Mouse (Mus musculus) right cerebral cortex, postnatal 14 days (tissue): ENCODE results near the gene Rangap1.

Experiments used
- DNase-seq: peaks from one replicate; pipeline ENCODE4 v3.0.0; 2022

The Rangap1 gene

DNA sequence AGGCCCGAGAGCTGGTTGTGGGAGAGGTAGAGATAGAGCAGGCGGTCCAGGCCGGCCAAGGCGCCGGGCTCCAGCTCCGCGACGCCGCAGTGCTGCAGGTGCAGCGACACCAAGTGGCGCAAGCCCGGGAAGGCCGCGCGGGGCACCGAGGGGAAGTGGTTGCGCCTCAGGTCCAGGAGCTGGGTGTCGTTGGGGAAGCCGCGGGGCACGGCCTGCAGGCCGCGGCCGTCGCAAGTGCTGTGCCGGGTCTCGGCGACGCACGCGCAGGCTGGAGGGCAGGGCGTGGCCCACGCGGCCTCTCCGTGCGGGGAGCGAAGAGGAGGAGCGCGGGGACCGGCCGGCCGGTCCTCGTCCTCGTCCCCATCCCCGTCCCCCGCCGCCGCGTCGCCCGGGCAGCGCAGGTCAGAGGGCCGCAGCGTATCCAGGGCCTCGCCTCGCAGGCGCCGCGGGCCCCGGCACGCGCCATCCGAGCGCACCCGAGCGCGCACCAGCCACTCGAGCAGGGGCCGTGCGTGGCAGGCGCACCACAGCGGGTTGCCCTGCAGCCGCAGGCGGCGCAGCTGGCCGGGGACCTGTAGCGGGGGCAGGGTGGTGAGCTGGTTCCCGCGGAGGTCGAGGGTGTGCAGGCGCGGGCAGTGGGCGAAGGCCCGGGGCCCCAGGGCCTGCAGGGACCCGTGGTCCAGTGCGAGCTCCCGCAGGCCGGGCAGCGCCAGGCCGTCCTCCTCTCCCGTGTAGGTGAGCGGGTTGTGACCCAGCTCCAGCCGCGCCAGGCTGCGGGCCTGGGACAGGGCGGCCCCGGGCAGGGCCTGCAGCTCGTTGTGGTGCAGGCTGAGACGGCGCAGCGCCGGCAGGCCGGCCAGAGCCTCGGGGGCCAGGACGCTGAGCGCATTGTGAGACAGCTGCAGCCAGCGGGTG lies 51.1 kb downstream of the Rangap1 start:
- peak; percentile 77 for DNase-seq

DNA sequence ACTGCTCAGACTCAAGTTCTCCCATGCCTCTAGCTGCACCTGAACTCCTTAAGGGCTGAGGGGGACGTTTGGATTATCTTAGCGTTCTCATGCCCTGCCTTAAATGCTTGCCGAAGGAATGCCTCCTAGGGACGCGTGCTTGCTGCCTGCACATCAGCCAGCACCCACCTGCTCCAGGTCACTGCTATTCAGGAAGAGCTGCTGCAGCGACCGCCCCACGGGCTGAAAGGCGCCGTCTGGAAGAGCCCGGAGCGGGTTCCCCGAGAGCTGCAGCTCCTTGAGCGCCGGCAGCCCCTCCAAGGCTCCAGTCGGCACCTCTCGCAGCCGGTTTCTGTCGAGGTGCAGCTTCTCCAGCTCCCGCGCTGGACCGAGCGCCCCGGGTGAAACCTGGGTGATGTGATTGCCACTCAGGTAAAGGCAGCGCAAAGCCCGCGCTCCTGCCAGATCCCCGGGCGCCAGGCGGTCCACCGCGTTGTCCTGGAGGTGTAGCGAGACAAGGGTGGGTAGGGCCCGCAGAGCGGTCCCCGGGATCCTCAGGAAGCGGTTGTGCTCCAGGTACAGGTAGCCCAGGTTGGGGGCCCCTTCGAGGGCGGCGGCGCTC lies 51.9 kb downstream of the Rangap1 start:
- DNase-seq = no peak

DNA sequence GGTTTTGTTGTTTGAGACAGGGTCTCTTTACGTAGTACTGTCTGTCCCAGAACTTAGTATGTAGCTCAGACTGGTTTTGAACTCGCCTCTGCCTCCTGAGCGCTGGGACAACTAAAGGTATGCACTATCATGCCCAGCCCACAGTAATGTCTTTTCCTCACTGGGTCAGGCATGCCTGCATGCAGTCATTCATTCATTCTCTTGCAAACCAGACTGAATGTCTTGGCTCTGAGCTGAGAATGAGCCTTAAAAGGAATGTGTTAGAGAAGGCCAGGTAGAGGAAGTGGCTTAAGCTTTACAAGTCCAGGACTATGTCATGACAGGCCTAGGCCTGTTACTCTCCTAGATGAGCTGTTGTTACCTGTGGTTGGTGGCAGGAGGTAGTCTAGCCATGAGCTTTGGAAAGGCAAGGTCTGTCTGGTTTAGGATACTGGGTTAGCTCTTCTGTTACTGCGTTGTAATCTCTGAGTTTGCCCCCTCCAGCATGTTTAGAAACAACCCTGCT lies 65.0 kb downstream of the Rangap1 start:
- no peak for DNase-seq

DNA sequence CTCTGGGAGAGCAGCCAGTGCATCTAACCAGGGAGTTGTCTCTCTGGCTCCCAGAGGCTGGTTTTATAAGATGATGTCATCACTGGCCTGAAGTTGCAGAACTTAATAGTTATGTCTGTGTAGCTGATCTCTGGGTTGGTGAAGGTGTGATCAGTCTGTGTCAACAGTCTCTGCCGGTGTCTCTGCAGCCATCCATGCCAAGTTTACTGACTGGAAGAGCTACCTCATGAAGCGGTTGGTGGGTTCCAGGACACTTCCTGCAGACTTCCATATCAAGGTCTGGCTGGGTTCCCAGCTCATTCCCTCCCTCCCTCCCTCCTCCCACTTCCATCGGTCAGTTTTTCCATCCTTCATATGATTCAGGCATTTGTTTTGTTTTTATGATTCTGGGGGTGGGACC lies 68.7 kb downstream of the Rangap1 start:
- no peak for DNase-seq

DNA sequence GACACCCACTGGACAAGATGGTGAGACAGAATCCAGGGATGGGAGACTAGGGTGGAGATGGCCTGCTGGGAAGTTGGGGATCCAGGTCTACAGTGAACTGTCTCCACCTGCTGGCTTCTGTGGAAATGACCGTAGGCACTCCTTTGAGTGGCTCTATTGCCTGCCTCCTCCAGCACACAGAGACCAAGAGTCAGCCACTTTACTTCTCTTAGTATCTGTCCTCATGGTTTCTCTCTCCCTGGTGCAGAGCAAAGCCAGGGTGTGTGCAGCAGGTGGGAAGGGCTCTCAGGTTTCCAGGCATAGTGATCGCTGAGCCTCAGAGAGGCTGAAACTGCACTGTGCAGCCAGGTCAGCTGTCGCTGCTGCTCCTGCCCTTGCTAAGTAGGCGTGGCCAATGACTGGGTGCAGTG lies 75.1 kb downstream of the Rangap1 start:
- peak; percentile 51 for DNase-seq

DNA sequence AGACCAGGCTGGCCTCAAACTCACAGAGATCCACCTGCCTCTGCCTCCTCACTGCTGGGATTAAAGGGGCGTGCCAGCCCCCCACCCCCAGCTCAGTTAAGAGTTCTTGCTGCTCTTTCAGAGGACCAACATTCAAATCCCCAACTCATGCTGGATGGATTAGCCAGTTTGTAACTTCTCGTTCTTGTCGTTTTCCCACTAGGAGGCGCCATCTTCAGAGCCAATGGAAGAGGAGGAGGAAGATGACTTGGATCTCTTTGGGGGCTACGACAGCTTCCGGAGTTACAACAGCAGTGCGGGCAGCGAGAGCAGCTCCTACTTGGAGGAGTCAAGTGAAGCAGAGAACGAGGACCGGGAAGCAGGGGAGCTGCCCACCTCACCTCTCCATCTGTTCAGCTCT lies 78.4 kb downstream of the Rangap1 start:
- DNase-seq = no peak

DNA sequence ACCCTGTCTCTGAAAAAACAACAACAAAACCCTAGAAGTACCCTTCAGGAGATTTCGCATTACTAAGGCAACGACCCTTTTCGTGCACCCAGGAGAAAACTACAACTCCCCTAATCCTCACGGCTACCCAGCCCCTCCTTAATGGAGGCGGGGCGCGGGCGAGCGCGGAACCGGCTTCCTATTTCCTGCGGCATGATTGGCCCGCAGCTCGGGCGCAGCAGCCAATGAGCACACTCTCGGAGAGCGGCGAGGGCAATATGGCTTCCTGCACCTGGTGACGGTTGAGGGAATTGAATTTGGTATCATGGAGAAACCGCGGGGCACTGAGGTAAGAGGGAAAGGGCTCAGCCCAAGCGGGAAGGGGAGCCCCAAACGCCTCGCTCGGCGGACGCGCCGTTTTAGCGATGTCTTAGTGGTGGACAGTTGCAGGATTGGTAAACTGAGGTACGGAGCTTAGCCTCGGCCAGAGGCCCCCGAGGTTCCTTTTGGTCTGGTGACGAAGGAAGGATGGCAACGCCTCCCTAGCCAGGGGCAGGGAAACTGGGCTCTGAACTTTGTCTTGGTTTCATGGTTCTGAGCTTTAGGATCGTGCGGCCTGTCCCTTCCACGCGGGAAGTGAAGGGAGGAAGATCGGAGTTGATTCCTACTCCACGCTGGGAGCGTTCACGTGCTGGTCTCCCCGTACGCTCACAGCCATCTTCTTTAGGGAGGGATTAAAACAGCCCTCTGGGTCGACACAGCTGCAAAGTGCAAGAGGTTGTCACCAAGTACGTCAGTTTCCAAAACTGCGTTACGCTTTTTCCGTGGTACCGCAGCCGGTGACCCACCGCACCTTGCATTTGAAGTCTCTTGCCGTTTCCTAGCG lies 81.4 kb downstream of the Rangap1 start, which contains the start of gene L3mbtl2:
L3mbtl2 (plus strand) TSS at position 193 of the 865 bp plus-strand sequence.
- DNase-seq = peak; percentile 91

DNA sequence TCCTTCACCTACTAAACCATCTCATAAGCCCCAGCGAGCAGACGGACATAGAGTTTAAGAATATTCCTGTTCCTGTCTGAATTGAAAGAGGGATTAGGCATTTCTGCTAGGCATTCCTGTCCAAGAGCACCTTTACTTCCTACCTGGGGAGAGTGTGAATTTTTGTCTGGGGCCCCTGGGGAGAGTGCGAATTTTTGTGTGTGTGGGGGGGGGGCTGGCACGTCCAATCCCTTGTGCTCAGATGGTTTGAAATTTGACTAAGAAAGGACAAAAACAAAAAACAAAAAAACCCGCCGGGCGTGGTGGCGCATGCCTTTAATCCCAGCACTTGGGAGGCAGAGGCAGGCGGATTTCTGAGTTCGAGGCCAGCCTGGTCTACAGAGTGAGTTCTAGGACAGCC lies 82.0 kb downstream of the Rangap1 start:
- DNase-seq = no peak

DNA sequence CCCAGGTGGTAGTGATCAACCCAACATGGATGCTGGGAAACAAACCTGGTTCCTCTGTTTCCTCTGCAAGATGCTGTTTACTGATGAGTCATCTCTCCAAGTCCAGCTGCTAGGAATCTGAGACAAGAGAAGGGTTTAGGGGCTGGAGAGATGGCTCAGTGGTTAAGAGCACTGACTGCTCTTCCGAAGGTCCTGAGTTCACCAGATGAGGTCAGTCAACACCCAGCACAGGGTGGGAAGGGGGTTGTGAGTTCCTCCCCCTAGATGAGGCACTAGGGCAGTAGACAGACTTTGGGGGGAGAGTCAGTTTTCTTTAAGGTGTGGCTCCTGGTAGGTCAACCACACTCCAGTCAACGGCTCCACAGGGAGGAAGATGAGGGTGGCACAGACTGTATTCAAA lies 83.6 kb downstream of the Rangap1 start:
- DNase-seq = no peak
